Mouse (Mus musculus): ENCODE results near the gene Dlx5. TPM values are rescaled to one million over a fixed set of nuclear protein-coding genes. Genes with fewer than 3 reads are reported as not detected.

Dlx5 gene
- under 1 TPM; 0.43 to 0.50 TPM for total RNA-seq (2021)

DNA sequence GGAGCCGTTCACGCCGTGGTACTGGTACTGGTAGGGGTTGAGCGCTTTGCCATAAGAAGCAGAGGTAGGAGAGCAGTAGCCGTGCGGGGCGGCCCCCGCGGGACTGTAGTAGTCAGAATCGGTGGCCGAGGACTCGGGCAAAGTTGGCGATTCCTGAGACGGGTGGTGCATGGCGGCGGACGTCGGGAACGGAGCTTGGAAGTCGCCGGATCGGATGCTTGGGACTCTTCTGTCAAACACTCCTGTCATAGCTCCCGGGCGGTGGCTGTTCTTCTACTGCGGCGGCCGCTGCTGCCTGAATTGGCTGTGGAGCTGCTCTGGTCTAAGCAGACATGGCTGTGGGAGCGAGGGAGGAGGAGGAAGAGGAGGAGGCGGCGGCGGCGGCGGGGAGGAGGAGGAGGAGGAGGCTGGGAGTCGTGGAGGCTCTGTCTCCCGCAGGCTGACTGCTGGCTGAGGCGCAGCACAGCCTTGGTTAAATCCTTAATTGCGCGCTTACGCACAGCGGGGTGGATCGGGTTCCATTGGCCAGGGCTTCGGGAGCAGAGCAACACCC is at the start of gene Dlx5:
Gene Dlx5, minus strand, starts transcription at position 448 of the 553 bp plus-strand sequence.
- DNase-seq = peak; percentile 44

GRCm38 (mm10) chr6:6931507-6931906 is 49.6 kb upstream of the Dlx5 start:
- DNase-seq = no peak

DNA sequence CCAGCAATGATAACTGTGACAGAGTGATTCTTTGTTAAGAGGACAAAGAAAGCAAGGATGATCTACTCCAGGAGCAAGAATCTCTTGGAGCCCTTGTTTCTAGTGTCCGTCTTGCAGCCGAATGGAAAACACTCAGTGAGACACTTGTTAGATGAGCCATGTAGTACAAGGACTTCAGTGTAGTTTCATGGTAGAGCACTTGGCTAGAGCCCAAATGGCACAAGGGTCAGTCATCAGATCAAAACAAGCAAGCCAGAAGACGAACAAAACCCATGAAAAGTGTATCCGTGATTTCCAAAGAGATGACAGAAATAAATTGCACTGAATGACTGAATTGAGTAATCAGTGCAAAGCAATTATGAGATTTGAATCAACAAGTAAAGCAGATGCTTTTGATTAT is 48.9 kb upstream of the Dlx5 start:
- no peak for DNase-seq

GRCm38 (mm10) chr6:6925264-6925663 is 43.4 kb upstream of the Dlx5 start:
- DNase-seq = no peak

DNA sequence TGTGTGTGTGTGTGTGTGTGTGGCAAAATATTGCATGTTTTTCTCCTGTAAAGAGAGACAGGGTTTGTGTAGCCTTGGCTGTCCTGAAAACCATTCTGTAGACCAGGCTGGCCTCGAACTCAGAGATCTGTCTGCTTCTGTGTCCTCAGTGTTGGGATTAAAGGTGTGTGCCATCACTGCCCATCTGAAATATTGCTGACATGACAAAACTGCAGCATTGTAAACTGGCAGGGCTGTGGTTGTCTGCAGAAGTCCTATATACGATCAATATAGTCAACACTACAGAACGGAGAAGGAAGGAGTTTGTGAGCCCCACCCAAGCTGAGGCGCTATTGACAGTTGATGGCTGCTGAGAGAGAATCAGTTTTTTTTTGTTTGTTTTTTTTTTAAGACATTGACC is 35.4 kb upstream of the Dlx5 start:
- DNase-seq = no peak

GRCm38 (mm10) chr6:6915526-6915915 is 33.6 kb upstream of the Dlx5 start:
- no peak for DNase-seq

GRCm38 (mm10) chr6:6914849-6915525 is 33.1 kb upstream of the Dlx5 start:
- peak; percentile 54 for DNase-seq

GRCm38 (mm10) chr6:6914304-6914703 is 32.4 kb upstream of the Dlx5 start:
- DNase-seq = no peak

DNA sequence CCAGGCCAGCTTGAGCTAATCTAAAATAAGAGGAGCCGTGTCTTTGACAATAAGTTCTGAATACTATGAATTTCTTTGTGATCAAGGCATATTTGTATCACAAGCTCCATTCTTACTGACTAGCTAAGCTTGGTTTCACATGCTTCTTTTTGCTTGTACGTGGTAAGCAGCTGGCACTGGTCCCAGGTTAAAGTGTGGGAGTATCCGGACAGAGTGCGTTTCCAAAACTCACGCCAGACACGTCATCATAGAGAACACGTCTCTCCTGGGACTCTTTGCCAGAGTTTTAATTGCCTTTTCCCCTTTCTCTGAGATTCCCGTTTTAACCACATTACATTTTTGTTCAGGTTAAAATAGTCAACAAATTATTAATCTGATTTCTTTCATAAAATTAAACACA is 27.7 kb upstream of the Dlx5 start:
- peak; percentile 90 for DNase-seq

DNA sequence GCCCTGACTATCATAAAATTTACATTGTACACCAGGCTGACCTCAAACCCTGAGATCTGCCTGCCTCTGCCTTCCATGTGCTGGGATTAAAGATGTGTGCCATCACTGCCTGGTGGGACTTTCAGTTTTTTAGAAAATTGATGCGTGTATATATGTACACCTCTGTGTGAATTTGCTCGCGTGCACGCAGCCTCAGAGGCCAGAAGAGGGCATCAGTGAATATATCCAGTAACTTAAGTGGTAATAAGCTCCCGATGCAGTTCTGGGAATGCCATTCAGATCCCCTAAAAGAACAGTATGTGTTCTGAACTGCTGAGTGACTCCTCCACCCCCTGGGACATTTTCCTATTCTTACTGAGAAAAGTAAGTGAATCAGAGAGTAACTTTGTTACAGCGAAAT is 8.2 kb upstream of the Dlx5 start:
- no peak for DNase-seq

- DNase-seq = no peak
Observed at GRCm38 (mm10) chr6:6886225-6886624, 4.3 kb upstream of the Dlx5 start.

GRCm38 (mm10) chr6:6884897-6885296 is 3.0 kb upstream of the Dlx5 start:
- DNase-seq = peak; percentile 74

DNA sequence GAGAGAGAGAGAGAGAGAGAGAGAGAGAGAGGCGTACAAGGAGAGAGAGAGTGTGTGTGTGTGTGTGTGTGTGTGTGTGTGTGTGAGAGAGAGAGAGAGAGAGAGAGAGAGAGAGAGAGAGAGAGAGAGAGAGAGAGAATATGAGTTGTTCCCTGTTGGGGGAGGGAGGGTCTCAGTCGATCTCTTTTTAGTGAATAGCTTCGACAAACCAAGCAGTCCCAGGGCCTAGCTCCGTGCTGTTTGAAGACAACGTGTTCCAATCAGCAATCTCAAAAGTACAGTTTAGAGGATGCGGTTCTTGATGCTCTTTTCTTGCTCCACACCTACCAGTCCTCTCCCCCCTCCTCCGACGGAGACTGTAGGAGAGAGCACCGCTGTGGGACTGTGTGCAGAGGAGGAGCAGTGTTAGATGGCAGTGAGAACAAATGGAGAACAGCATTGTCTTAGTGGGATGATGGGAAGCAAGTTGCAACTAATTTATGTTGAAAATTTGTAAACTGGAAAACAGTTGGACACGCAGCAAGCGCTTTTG is 447 bp upstream of the Dlx5 start:
- no peak for DNase-seq

GRCm38 (mm10) chr6:6881115-6881637 is 709 bp downstream of the Dlx5 start:
- DNase-seq = no peak

- no peak for DNase-seq
Observed at GRCm38 (mm10) chr6:6880361-6881114, 1.3 kb downstream of the Dlx5 start.

GRCm38 (mm10) chr6:6879371-6880325 is 2.2 kb downstream of the Dlx5 start:
- no peak for DNase-seq

DNA sequence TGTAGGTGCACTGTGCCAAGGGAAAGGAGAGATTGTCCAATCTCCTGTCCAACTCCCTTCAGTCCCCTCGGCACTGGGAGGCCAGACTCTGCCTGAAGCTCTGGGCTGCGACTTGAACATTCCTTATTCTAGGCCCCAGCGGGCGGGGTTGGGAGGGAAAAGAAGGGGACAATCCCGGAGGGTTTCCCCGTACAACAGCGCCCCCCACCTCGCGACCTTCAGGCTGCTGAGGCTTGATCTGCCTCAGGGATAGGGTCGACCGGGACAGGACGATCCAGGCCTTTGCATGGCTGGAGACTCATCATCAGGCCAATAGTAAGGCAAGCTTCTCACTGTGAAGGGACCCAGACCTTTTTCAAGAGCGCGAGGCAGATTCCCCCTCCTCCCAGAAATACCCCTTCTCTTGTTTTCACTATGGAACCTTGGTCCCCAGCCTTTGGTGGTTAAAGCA is 3.0 kb downstream of the Dlx5 start:
- no peak for DNase-seq

GRCm38 (mm10) chr6:6877981-6878840 is 3.7 kb downstream of the Dlx5 start:
- no peak for DNase-seq

- no peak for DNase-seq
Observed at GRCm38 (mm10) chr6:6877346-6877910, 4.5 kb downstream of the Dlx5 start.

- DNase-seq = no peak
Observed at GRCm38 (mm10) chr6:6876731-6877130, 5.2 kb downstream of the Dlx5 start.

GRCm38 (mm10) chr6:6876231-6876630 is 5.7 kb downstream of the Dlx5 start:
- no peak for DNase-seq

Data from heart, postnatal 4 days (tissue).